Mouse (Mus musculus) layer of hippocampus, postnatal 36 days (tissue): ENCODE results near the gene Atg16l1. TPM values are rescaled to one million over a fixed set of nuclear protein-coding genes. Genes with fewer than 3 reads are reported as not detected.
"Not testable (repeated sequence)": the region's sequence is repeated elsewhere in the genome, so short reads cannot be mapped to it uniquely, and the experiment has no call there.

Experiments
- DNase-seq, 2 experiments: peaks; one replicate each; pipeline ENCODE4 v3.0.0; 2022
- total RNA-seq, 2 experiments: library from RNA; stranded (reverse); gene quantifications; 2 replicates each; pipeline ENCODE4 v1.2.3; 2021

Atg16l1 gene
- total RNA-seq, 2 experiments from 2014 or later: 60.0 to 66.0 TPM

DNA sequence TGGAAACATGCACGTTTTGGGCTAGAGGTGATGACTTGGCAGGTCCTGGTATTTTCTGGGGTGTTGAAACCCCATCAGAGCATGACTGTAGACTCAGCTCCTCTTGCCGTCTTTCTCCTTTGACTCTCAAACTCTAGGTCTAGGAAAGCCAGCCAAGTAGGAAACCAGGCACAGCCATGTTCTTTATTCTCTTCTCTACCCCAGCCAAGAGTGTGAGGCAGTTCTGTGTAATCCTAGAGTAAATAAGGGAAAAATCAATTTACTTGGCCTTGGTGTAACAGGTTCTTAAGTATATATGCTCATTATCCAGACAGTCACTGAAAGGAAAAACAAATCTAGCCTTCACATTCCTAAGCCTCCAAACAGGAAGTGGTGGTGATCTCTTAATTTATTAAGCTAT, 17.7 kb downstream of the Atg16l1 start:
- no peak for DNase-seq

DNA sequence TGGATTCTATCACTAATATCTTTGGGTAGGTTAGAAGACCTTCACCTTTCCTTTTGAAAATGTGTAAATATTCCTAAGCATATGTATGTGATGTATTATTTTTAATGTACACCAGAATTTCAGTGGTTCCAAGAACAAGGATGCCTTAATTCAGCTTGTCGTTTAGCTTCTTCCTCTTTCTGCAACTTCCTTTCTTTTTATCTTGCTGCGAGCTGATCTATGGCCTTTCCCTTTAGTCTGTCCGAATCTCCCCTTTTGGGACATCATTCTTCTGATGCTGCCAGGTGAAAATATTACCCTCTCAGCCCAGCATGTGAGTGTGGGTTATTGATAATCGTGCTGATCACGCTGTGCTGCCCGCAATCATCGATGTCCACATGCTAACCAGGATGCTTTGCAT, 19.2 kb downstream of the Atg16l1 start:
- no peak for DNase-seq

DNA sequence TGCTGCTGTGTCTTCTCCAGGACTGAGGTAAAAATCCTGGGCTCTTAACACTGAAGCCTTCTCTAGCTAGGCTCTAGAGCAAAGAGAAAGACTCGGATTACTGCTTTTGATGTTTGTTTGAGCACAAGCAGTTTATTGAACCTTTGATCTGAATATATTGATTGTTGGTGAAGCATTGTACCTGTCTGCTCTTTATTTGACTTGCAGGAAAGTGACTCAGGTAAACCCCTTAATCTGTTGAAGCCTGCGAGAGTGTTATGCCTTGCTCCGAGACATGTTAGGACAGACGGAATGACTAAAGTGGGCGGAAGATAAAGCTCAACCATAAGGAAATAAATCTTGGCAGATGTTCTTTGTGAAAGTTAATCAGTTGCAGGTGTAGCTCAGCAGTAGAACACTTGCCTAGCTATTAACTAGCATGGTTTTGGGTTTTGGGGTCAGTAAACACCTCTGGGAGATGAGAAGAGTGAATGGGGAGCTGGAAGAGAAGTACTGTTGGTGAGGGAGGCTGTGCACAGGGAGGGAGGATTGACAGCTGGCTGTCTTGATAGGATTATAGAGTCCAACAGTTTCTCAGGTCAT, 23.6 kb downstream of the Atg16l1 start:
- no peak for DNase-seq

DNA sequence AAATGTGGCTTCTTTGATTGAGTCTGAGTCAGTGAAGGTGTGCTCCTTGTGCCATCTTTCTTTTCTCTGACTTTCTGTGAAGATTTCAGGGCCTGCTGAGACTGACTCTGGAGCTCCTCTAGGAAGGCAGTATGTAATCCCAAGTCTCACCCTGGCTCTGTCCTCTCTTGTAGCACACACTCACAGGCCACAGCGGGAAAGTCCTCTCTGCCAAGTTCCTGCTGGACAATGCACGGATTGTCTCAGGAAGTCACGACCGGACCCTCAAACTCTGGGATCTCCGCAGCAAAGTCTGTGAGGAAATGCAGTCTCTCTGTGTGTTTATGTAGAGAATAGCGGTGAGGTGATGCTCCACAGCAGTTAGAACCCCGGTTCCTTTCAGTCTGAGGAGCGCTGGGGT, 30.0 kb downstream of the Atg16l1 start:
- DNase-seq: no peak

DNA sequence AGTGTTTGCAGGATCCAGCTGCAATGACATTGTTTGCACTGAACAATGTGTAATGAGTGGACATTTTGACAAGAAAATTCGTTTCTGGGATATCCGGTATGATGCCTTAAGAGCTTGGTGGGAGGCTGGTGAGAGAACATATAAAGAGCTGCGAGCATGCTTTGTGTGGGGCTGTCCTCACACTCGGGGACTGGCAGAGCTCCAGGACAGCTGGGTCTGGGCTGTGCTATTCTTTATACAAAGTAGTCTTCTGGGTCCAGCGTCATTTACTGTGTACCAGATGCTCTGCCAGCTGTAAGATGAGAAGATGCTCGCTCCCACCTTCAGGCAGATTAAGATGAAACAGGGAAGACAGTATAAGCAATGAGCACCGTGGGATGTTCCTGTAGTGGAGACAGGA, 30.6 kb downstream of the Atg16l1 start:
- peak; percentile 67 to 68 for DNase-seq

DNA sequence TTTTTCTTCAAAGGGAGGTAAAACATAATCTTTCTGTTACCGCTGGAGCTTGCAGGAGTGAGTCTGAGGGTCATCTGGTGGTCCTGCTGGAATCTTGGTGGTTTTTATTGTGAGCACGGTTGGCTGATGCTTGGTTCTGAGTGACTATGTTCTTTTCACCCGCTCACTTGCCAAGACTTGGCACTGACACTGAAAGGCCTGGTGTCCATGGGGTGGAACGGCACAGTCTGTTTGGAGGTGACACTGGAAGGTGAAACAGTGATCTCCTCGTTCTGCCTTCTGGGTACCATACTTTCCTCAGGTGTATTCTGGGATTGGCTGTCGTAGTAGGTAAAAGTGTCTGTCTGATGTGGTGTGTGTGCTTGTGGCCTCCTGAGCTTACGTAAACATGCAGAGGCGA, 34.0 kb downstream of the Atg16l1 start:
- DNase-seq: no peak

DNA sequence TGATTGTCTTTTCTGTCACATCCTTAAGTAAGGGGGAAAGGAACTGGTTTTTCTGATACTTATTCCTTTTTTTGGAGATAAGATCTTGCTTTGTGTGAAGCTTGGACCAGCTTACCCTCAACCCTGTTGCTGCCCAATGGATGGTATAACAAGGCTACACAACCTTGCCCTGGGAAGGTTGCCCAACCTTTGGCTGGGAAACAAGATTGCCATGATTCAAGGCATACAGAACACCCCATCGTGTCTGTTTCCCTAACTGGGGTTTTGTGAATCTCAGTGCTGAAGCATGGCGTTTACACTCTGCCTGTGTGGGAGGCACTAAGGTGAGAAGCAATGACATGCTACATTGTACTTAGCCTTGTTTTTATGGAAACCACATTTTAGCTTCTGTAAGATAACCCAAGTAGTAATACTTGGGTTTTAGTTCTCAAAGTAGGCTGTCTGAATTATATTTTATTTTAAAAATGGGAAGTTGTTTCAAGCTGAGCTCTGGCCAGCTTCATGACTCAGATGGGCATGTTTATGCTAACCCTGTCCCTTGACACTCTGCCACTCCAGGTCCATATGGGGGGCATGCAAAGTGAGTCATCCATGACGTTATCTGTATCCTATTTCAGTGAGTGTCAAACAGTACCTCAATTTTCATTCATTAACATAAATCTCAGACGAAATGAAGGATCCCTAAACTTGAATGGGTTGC, 36.9 kb downstream of the Atg16l1 start:
- DNase-seq: no peak

DNA sequence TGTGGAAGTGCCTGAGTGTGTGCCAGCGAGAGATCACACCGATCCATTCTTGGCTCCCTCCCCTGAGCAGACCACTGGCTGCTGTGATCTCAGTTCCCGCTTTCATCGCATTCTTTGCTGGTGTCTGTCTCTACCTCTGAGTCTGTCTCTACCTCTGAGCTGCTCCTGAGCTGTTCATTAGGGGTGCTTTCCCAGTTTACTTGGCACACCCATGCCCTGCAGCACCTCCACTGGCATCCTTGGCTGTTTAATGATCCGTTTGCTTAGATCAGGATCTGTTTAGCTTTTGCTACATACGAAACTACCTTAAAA, 37.4 kb downstream of the Atg16l1 start:
- DNase-seq: no peak

DNA sequence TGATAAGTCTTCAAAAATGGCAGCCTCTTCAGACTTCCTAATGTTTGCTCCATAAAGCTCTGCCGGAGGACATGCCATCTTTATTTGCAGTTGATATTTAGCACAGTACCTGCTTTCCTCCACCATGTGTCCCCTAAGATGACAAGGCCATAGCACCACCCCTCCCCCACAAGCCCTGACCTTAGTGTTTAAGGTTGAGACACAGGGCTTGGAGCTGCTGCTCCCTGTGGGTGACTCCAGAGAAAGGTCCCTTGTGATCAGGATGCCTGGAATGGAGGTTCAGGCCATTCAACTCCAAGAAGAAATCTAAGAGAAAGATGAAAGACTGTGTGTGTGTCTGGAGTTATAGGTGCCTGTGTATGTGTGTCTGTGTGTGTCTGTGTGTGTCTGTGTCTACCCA, 42.0 kb downstream of the Atg16l1 start:
- DNase-seq: no peak

DNA sequence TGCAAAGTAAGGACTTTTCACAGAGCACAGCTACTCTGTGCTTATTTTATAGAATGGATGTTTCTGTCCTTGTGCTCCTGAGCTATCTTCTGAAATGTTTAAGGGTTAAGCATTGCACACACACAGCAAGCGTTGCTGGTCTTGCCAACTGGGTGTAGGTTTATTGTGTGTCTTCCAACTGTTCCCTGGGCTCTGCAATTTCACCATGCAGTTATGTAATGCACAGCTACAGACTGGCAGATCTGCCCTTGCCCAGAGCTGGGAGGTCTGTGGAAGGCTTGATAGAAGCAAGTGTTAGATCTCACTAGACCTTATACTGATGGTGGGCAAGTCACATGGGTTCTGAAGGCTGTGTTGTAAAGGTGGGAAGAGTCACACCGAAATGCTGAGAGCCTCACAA, 42.6 kb downstream of the Atg16l1 start:
- peak; percentile 50 to 53 for DNase-seq

DNA sequence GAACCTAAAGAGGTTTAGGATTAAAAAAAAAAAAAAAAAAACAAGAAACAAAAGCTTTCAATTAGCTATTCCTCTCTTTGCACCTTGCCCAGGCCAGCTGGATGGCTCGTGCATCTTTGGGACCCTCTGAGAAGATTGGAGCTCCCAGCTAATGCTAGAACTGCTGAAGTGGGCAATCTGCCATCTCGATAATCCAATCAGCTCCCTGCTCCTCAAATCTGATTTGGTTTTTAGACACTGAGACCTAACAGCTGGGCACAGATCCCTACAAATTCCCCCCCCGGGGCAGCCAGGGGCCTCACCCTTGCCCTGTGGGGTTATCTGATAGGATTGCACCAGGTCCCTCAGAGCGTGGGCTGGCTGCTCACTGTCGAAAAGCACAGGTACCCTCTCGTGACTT, 47.9 kb downstream of the Atg16l1 start, which contains the start of gene Sag:
Gene Sag (plus strand): TSS at position 105 of the 400 bp plus-strand sequence.
- DNase-seq: no peak

DNA sequence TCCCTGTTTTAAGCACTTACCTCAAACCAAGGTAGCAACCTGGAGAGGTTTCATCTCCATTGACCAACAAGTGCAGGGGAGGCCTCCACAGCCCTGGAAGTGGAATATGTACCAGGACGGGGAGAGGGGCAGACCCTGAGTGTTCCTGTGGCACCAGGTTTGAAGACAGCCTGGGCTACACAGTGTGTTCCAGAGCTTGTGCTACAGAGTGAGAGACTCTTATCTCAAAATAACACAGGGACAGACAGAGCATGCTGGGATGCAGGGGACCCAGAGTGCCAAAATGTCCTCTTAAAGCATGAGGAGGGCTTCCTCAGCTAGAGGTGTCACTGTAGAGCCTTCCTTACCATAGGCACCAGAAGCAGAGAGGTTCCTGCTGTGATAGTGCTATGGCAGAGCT, 52.1 kb downstream of the Atg16l1 start:
- no peak for DNase-seq

DNA sequence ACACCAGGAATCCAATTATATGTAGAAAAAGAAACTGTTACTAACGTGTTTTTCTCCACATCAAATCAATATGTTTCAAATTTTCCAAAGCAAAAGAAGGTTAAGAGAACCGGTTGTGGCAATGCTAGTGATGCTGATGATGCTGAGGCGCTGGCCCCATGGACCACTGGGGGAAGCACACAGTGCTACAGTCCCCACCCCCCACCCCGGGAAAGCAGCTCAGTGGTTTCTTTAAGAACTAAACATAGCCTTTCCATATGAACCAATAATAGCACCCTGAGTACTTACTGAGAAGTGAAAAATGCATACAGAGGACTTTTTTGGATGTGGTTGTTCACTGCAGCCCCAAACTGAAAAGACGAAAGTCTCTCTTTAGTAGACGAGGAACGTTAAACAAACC, 55.7 kb downstream of the Atg16l1 start:
- DNase-seq: no peak

DNA sequence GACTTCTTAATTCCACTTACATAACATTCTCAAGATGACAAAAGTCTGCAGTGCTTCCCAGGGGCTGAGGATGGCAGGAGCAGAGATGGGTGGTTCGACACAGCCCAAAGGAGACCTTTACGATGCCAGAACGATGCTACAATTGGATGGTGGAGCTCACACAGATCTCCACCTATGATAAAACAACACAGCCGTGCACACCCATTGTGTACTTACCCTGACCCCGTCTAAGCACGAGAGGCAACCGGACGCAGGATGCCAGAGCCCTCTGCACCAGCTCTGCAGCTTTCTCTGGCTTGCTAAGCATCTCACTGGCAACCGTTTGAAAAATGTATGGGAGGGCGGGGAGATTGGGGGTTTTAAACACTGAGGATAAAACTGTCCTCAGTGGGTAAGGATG, 56.4 kb downstream of the Atg16l1 start:
- DNase-seq: no peak

DNA sequence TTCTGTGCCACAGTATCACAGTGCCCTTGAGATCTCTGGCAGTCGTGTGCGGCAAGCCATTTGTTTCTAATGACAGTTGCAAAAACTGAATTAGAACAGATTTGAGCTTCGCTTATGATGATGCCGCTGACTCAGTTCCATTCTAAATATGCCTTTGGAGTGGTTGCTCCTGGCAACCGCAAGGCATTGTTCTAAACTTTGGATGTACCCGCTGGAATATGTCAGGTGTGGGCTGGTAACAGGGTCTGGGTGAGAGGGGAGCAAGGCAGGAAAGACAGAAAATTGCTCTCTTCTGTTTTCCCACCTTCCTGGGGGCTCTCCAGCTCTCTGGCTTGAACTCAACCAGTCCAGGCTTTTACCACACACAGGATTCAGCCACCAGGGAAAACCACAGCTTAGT, 57.5 kb downstream of the Atg16l1 start:
- peak; percentile 69 to 72 for DNase-seq

DNA sequence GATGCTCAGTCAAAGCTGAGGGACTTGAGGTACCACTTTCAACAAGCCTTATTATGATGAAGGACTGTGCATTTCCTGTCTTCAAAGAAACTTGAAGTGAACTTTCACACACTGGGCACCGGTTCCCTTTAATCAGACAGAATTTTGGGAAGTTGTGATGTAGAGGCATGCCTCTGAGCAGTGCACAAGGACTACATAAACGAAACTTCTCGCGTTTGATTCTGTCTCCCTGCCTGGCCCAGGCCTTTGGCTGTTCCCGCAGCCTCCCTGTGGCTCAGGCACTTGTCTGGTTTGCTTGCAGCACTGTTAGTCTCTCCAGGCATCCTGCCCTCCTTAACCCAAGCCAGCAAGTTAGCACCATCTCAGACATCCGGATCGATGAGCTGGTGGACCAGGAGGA, 58.0 kb downstream of the Atg16l1 start:
- DNase-seq: peak; percentile 19 to 35

DNA sequence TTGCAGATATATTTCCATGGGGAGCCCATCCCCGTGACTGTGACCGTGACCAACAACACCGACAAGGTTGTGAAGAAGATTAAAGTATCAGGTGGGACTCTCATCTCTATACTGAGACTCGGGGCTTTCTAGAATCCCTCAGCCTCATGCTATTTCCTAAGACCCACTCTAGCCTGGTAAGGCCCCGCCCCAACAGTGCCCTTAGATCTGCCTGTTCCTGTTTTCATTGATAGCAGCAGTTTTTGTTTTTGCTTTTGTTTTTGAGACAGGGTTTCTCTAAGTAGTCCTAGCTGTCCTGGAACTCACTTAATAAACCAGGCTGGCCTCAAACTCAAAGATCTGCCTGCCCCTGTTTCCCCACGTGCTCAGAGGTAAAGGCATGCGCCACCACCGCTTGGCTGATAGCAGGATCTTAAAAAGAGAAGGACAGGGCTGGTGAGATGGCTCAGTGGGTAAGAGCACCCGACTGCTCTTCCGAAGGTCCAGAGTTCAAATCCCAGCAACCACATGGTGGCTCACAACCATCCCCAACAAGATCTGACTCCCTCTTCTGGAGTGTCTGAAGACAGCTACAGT, 68.8 kb downstream of the Atg16l1 start:
- DNase-seq: no peak

DNA sequence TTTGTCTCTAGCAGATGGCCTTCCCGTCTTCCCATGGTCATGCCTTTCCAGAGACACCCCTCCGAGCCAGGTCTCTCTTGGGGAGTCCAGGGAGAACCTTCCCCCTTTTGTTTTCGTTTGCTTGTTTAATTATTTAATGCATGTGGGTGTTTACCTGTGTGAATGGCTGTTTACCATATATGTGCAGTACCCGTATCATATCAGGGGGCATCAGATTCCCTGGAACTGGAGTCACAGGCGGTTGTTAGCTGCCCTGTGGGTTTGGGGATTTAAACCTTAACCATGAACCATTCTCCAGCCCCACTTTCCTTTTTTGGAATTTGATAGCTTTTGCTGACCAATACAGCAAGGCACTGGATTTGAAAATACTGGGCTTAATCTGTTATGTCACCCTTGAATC, 69.6 kb downstream of the Atg16l1 start:
- DNase-seq: no peak

DNA sequence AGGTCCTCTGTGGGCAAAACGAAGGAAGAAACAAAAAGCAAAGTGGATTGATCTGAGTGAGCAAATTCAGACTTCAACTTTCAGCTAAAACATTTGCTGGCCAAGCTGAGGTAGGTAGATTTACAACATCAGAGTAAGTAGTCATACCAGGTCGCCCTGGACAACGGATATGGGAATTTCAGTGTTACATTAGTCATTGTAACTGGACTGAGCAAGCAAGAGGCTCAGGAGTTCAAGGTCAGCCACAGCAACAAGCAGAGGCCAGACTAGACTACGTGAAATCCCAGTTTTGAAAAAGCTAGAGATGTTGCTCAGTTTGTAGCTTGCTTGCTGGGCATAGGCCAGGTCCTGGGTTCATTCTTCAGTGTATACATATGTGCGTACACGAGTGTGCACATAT, 70.3 kb downstream of the Atg16l1 start:
- no peak for DNase-seq

DNA sequence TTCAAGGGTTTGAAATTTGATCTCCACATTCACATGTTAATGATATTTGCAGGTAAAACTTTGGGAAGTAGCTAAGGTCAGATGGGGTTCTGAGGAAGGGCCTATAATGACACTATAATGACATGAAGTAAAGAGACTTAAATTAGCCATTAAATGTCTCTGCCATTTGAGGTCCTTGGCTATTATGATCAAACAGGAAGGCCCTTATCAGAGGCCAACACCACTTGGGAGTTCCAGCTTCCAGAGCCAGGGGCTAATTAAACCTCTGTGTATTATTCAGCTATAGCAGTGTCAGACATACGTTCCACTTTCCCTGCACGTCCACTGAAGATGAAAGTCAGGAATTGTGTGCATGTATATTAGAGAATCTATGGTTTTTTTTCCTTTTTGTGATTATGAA, 70.8 kb downstream of the Atg16l1 start:
- DNase-seq: no peak

DNA sequence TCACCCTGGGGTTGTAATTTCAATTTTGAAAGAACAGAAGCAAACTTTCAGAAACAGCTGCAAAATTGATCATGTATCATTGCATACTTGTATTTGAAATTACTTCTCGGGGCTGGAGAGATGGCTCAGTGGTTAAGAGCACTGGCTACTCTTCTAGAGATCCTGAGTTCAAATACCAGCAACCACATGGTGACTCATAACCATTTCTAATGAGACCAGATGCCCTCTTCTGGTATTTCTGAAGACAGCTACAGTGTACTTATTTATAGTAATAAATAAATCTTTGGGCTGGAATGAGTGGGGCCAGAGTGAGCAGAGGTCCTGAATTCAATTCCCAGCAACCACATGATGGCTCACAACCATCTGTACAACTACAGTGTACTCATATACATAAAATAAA, 71.8 kb downstream of the Atg16l1 start:
- not testable (repeated sequence) for DNase-seq

DNA sequence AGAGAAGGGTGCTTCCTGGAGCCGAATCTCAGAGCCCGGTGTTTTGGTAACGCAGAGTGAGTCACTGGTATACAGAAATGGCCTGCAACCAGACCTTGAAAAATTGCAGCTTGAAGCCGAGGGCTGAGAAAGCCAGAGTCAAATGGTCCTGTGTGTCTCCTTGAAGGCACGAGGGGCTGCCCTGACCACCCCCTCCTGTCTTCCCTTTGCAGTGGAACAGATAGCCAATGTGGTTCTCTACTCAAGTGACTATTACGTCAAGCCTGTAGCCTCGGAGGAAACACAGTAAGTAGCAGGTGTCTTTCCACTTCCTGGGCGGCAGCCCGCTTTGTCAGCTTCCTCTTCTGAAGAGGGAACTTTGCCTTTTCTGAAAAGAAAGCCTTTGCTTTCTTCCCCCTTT, 72.5 kb downstream of the Atg16l1 start:
- DNase-seq: no peak

DNA sequence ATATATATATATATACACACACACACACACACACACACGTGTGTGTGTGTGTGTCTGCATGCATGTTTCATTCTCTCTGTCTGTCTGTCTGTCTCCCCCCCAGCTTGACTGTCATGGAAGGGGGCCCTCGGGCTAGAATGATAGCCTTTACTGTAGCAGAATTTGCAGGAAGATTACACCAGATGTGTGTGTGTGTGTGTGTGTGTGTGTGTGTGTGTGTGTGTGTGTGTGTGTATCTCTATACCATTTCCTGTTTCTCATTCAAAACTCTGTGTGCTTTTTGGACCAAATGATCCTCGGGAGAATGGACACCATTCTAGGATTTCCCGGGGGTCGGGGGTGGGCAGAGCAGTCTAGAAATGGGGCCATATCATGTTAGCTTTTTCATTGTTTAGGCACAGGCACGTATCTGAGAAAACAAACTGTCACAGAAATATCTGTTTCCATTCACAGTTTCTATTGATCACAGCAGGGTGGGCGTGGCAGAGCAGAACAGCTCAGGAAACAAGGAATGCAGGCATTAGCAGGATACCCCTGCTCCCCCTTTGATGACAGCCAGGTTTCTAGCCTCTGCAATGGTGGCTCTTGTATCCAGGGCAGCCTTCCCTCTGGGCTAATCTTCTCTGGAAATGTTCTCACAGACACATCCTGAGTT, 73.4 kb downstream of the Atg16l1 start:
- no peak for DNase-seq

DNA sequence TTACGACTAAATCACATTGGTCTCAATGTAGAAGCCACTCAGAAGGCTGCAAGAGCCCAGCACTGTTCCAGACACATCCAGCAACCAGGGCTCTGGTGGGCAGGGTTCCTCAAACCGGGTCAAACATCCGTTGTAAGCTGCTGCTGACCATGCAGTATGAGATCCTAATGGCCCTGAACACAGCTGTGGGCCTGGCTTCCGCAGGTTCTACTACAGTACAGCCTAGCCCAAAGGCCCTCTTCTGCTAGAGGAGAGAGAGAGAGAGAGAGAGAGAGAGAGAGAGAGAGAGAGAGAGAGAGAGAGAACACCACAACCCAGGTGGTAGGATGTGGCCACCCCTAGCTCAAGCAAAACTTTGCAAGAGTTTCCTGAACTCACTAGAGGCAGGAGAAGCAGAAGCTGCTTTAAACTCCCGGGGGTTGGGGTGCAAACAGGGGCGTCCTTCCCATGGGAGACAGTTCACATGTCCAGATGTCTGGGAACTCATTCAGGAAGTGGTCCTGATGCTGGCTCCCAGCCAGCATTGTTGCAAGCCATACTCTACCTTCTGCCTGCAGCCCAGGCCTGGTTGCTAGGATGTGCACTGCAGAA, 74.0 kb downstream of the Atg16l1 start:
- DNase-seq: no peak
